13 mouse cellular contexts compared by ENCODE assay signal in genomic region chr1:150877920-150878319, GRCm38 (mm10).
DNase-seq lines count a peak whose midpoint lies in the region; ATAC-seq and TF ChIP-seq lines count a peak whose summit lies in the region.
"Had no signal": no experiment of that assay in that cellular context is flagged by ENCODE, and none has a peak within 500 bp of the region (broad histone marks: within the 10 kb centered on the region; RNA-seq: fewer than 3 reads in every experiment).

No protein-coding gene starts in this region.

- H3K4me2 ChIP-seq in heart, embryonic 16.5 days (ENCODE audit: low read depth, low read length), result no peak overlapping the region; the same call in 1 of the 2 replicates
- no peak overlapping the region for H3K4me2 ChIP-seq in heart, embryonic 11.5 days
- no peak overlapping the region for H3K4me2 ChIP-seq in stomach, embryonic 14.5 days (replicated peaks; ENCODE audit: low read depth, low read length)
- H3K4me2 ChIP-seq in stomach, postnatal 0 days (replicated peaks; ENCODE audit: low read depth), result no peak overlapping the region
- H3K4me2 ChIP-seq: neural tube, embryonic 13.5 days had no signal

- no peak for TF ChIP-seq EP300 in stomach, postnatal 0 days (optimal IDR thresholded peaks at IDR 0.05)

- no peaks in the 10 kb centered on the region for H3K27me3 ChIP-seq in heart, embryonic 16.5 days (ENCODE audit: control insufficient read depth, insufficient read depth, low read length)
- no peaks in the 10 kb centered on the region for H3K27me3 ChIP-seq in heart, embryonic 11.5 days (ENCODE audit: control insufficient read depth, insufficient read depth, low read length)
- no peaks in the 10 kb centered on the region for H3K27me3 ChIP-seq in stomach, embryonic 14.5 days (ENCODE audit: control insufficient read depth, insufficient read depth, low read length)
- H3K27me3 ChIP-seq in stomach, postnatal 0 days (ENCODE audit: control insufficient read depth, insufficient read depth, low read length), result no peaks in the 10 kb centered on the region
- H3K27me3 ChIP-seq: neural tube, embryonic 13.5 days had no signal

- peak overlapping the region; percentile 70 for H3K27ac ChIP-seq in heart, embryonic 16.5 days (ENCODE audit: low read length)
- H3K27ac ChIP-seq in heart, embryonic 11.5 days (ENCODE audit: low read depth, low read length), result no peak overlapping the region
- H3K27ac ChIP-seq in stomach, embryonic 14.5 days (ENCODE audit: low read length), result peak overlapping the region; percentile 52; the same call in 1 of the 2 replicates
- H3K27ac ChIP-seq in stomach, postnatal 0 days (replicated peaks), result no peak overlapping the region
- H3K27ac ChIP-seq: gastrocnemius, adult 2 months; neural tube, embryonic 13.5 days had no signal

- no peaks in the 10 kb centered on the region for H3K9me3 ChIP-seq in heart, embryonic 16.5 days (replicated peaks; ENCODE audit: control insufficient read depth, low read length)
- no peaks in the 10 kb centered on the region for H3K9me3 ChIP-seq in heart, embryonic 11.5 days (replicated peaks; ENCODE audit: control insufficient read depth, low read length)
- no peaks in the 10 kb centered on the region for H3K9me3 ChIP-seq in stomach, embryonic 14.5 days (ENCODE audit: control insufficient read depth, low read depth, low read length)
- no peaks in the 10 kb centered on the region for H3K9me3 ChIP-seq in stomach, postnatal 0 days (ENCODE audit: control insufficient read depth, low read length)
- H3K9me3 ChIP-seq: heart, embryonic 10.5 days; neural tube, embryonic 13.5 days had no signal

- WGBS in heart, embryonic 16.5 days, result 44% methylated on average over 4 of the region's 4 CpGs
- 51% methylated on average over 4 of the region's 4 CpGs for WGBS in heart, embryonic 11.5 days (ENCODE audit: insufficient replicate concordance)
- WGBS in stomach, embryonic 14.5 days, result 29% methylated on average over 4 of the region's 4 CpGs
- 20% methylated on average over 4 of the region's 4 CpGs for WGBS in stomach, postnatal 0 days

- peaks cover 26% of the 10 kb centered on the region for H3K4me1 ChIP-seq in heart, embryonic 16.5 days (ENCODE audit: control insufficient read depth, insufficient read depth, low read length)
- no peaks in the 10 kb centered on the region for H3K4me1 ChIP-seq in heart, embryonic 11.5 days (ENCODE audit: control insufficient read depth, insufficient read depth, low read length)
- peaks cover 19% of the 10 kb centered on the region; the same call in 1 of the 2 replicates for H3K4me1 ChIP-seq in stomach, embryonic 14.5 days (ENCODE audit: control insufficient read depth, insufficient read depth, low read length)
- H3K4me1 ChIP-seq in stomach, postnatal 0 days (replicated peaks; ENCODE audit: control insufficient read depth, insufficient read depth), result no peaks in the 10 kb centered on the region; the same call in 1 of the 2 replicates
- H3K4me1 ChIP-seq: neural tube, embryonic 13.5 days had no signal

- H3K36me3 ChIP-seq in heart, embryonic 16.5 days (ENCODE audit: control insufficient read depth, insufficient read depth), result no peaks in the 10 kb centered on the region
- no peaks in the 10 kb centered on the region for H3K36me3 ChIP-seq in heart, embryonic 11.5 days (ENCODE audit: control insufficient read depth, insufficient read depth, low read length)
- H3K36me3 ChIP-seq in stomach, embryonic 14.5 days (ENCODE audit: control insufficient read depth, insufficient read depth, low read length), result no peaks in the 10 kb centered on the region
- no peaks in the 10 kb centered on the region for H3K36me3 ChIP-seq in stomach, postnatal 0 days (ENCODE audit: control insufficient read depth, insufficient read depth, low read length)
- H3K36me3 ChIP-seq: heart, embryonic 10.5 days; neural tube, embryonic 13.5 days had no signal

- no peak for TF ChIP-seq CTCF in stomach, postnatal 0 days (IDR thresholded peaks at IDR 0.05; ENCODE audit: low read depth)

- intact Hi-C loops in left cerebral cortex, postnatal 4 days (cut with DNase I), result no loop called here

- DNase-seq in cerebellum, adult 9-11 months, result peak; percentile 41
- DNase-seq in cerebellum, adult 11-12 months, result no peak
- no peak for DNase-seq in stomach, postnatal 0 days (ENCODE audit: low spot score)
- DNase-seq in left cerebral cortex, postnatal 4 days, result no peak
- DNase-seq: gastrocnemius, adult 2 months; thymus, postnatal 36 days had no signal

- ATAC-seq in heart, embryonic 16.5 days (replicated peaks; ENCODE audit: extremely low read depth, insufficient read depth, low FRiP score), result peak; percentile 30
- ATAC-seq in heart, embryonic 11.5 days (replicated peaks; ENCODE audit: insufficient number of reproducible peaks, low FRiP score, low TSS enrichment), result no peak
- no peak; the same call in 1 of the 2 replicates for ATAC-seq in stomach, embryonic 14.5 days (ENCODE audit: insufficient number of reproducible peaks, insufficient read depth, low FRiP score, low read depth)
- ATAC-seq in stomach, postnatal 0 days (ENCODE audit: low FRiP score, low TSS enrichment), result no peak
- no peak for ATAC-seq in erythroblast, adult 5-6 weeks (replicated peaks; ENCODE audit: low FRiP score, poor library complexity, severe bottlenecking)

- H3K9ac ChIP-seq in heart, embryonic 16.5 days (ENCODE audit: low read length), result no peak overlapping the region
- H3K9ac ChIP-seq in heart, embryonic 11.5 days (ENCODE audit: low read depth, low read length), result no peak overlapping the region
- H3K9ac ChIP-seq in stomach, embryonic 14.5 days (replicated peaks; ENCODE audit: low read depth, low read length), result no peak overlapping the region
- H3K9ac ChIP-seq in stomach, postnatal 0 days (ENCODE audit: low read length), result no peak overlapping the region
- H3K9ac ChIP-seq: neural tube, embryonic 13.5 days had no signal

- H3K4me3 ChIP-seq in heart, embryonic 16.5 days (ENCODE audit: low read length), result no peak overlapping the region
- H3K4me3 ChIP-seq in heart, embryonic 11.5 days (ENCODE audit: low read depth, low read length), result no peak overlapping the region
- no peak overlapping the region for H3K4me3 ChIP-seq in stomach, embryonic 14.5 days (ENCODE audit: low read depth, low read length)
- no peak overlapping the region for H3K4me3 ChIP-seq in stomach, postnatal 0 days (ENCODE audit: low read depth, low read length)
- H3K4me3 ChIP-seq: erythroblast, embryonic 14.5 days; gastrocnemius, adult 2 months; heart, embryonic 10.5 days; neural tube, embryonic 13.5 days had no signal

Comparison
In these comparisons a context has a peak if more than half of its experiments do, and no peak if none do; other contexts are left out.
1. H3K27ac ChIP-seq: peak in heart, embryonic 16.5 days (single experiment) and stomach, embryonic 14.5 days (single experiment); none in heart, embryonic 11.5 days (single experiment) and stomach, postnatal 0 days (single experiment).